Mouse (Mus musculus) heart, postnatal 36 days (tissue): Measurements from ENCODE around the gene Snx19. TPM values are rescaled to one million over a fixed set of nuclear protein-coding genes. Genes with fewer than 3 reads are reported as not detected.

Experiments
- DNase-seq, 2 experiments: peaks; one replicate each; pipeline ENCODE4 v3.0.0; 2021 to 2022
- intact Hi-C: fragments of 180-260 bp; cut with DNase I; formaldehyde crosslinking; loops from one replicate; pipeline ENCODE4 v1.15.1; 2025
- total RNA-seq, 2 experiments: library from RNA; stranded (reverse); gene quantifications; 2 replicates each; pipeline ENCODE4 v1.2.3; 2021

The Snx19 gene
- total RNA-seq = 10 to 100 TPM; 23.5 to 24.2 TPM

DNA sequence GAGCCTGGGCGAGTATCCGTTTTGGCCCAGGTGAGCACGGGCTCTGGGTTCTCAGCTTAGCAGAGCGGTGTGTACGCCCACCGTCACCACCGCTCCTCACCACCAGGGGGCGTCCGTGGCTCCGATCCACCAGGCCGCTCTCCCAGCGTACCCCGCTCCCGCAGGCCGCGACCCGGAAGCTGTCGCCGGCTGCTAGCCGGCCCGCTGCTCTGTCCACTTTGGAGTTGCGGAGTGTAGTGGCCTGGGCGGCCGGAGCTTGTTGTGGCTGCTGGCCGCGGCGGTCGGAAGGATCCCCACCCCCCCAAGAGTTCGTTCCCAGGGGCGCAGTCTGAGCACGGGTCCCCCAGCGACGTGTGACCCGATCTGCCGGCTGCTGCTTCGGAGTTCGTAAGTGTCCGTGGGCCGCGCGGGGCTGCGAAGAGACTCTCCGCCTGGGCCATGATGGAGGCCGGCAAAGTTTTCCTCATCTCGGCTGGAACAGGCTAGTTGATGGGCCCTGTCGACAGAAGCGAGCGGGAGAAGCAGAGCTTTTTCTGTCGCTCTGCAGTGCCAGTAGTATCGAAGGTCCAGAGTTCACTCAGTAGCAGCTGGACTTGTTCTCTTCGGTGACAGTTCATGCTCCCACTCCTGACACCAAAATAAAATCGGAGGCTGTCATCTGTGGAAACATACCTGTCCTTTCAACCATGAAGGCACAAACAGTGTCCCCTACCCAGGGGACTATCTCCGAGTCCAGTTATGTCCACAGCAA lies at the start of gene Snx19:
Gene Snx19, plus strand, starts transcription at position 227 of the 751 bp plus-strand sequence.
- peak; percentile 94 to 97 for DNase-seq
- intact Hi-C loops = loop anchor here (5.0 kb wide), 1 partner anchor 515 kb away; the partner anchor contains the start of gene Adamts8

DNA sequence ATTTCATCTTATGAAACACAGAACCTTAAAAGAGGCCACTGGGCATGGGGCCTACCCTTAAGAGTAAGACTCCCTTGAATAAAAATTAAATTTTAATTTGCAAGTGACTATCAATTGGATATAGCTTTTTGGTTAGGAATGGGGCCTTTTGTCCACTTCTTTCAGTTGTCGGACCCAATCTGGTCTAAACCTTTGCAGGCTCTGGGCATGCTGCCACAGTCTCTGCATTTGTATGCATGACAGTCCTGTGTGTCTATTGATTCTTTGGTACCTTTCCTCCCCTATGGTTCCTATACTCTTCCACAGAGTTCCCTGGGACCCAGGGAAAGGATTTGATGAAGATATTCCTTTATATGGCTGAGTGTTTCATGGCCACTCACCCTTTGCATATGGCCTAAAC lies 26.1 kb upstream of the Snx19 start:
- no peak for DNase-seq
- intact Hi-C loops = no loop called here

GRCm38 (mm10) chr9:30422940-30423339 lies 4.0 kb upstream of the Snx19 start:
- DNase-seq = peak; percentile 27 to 45
- intact Hi-C loops = loop anchor here (1.0 kb wide), 1 partner anchor 762 kb away; no protein-coding TSS in a partner anchor

GRCm38 (mm10) chr9:30425178-30425577 lies 1.7 kb upstream of the Snx19 start:
- DNase-seq = no peak
- intact Hi-C loops = loop anchor here (5.0 kb wide), 1 partner anchor 517 kb away; the partner anchor contains the start of gene Adamts8

DNA sequence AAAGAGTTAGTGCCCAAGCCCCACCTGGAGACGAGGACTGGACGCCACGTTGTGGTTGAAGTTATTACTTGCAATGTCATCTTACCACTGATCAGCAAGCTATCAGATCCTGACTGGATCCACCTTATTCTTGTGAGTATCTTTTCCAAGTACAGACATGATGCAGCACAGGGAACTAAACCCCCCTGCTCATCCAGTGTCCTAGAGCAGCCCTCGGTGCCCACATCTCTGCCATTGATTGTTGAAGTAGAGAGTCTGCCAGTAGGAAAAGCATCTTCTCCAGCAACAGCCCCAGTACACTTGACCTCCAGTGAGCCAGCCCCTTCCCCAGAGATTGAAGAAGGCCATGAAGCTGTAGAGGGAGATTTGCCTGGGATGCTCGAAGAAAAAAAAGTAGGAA lies 1.3 kb downstream of the Snx19 start:
- no peak for DNase-seq
- intact Hi-C loops = loop anchor here (5.0 kb wide), 1 partner anchor 514 kb away; the partner anchor contains the start of gene Adamts8

- DNase-seq = no peak
- intact Hi-C loops = no loop called here
Observed at GRCm38 (mm10) chr9:30430447-30430846, 3.5 kb downstream of the Snx19 start.

DNA sequence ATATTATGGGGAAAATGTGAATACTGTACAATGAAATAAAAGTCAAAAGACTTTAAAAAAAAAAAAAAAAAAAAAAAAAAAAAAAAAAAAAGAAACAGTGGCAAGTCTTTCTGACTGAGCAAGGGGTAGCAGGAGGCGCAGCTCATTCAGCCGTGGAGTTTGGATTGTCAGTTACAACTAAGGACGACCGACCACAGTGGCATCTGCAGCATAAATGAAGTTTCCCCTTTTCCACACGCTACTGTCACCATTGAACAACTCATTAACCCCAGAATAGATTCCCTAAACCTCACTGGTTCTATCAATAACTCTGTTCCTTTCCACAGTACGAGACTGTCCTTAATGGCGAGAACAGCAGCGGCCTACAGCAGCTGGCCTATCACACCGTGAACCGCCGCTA lies 5.0 kb downstream of the Snx19 start:
- DNase-seq = no peak
- intact Hi-C loops = no loop called here

DNA sequence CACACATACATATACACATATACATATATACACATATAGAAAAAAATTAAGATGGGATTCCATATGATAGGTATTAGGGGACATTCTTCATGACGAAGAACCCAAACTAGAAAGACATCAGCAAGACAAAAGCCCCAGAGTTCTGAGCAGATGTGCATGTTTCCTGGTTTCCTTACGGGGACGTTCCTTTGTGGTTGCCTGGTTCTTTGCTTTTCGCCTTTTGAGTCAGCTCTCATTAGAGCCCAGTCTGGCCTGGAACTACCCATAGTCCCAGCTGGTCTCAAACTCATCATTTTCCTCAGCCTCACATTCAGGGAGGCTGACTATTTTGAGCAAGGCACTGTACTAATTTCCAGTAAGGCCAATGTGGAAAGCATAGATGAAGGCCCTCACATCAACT lies 7.0 kb downstream of the Snx19 start:
- DNase-seq = no peak
- intact Hi-C loops = no loop called here

DNA sequence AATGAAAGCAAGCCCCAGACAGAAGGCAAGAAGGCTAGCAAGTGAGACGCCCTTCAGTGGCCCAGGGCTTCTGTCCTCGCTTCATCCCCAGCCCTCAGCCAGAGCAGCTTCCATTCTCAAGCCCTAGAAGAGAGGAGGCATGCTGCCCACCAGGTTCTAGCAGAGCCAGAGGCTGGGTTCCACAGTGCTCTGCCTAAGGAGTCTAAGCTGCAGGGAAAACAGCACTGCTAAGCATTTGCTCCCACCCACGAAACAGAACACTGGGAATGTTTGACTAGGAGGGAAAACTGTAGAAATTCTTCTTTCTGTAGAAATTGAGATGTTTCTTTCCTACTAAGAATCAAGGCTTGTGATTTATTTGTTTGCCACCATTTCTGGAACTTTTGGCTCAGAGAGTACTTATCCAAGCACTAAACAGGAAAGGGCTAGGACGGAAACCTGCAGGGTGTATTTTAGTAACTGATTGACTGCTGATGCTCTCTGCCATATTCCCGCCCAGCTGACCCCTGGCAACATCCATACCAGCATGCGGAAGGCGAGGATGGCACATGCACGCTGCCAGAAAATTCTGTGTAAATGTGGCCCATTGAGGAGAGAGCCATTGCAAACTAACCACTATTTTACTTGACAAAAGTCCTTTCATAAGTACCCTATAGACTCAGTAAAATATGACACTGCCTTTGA lies 9.1 kb downstream of the Snx19 start:
- intact Hi-C loops = no loop called here
- no peak for DNase-seq

- peak; percentile 18 to 27 for DNase-seq
- intact Hi-C loops = loop anchor here (2.0 kb wide), 1 partner anchor 648 kb away; no protein-coding TSS in a partner anchor
Observed at GRCm38 (mm10) chr9:30438505-30438904, 11.6 kb downstream of the Snx19 start.

DNA sequence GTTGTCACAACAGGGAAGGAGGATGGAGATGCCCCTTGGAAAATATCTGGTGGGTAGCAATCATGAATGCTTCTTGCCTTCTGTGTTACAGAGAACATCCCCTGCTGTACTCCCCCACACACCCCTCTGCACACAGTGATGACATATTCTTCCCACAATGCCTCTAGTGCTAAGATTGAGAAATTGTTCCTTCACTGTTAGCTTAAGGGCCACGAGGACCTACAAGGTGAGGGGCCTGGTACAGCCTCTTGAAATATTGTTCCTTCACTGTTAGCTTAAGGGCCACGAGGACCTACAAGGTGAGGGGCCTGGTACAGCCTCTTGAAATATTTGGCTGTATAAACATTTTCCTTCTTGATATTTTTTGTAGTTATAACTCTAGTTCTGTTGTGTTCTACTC lies 14.9 kb downstream of the Snx19 start:
- DNase-seq = no peak
- intact Hi-C loops = no loop called here

DNA sequence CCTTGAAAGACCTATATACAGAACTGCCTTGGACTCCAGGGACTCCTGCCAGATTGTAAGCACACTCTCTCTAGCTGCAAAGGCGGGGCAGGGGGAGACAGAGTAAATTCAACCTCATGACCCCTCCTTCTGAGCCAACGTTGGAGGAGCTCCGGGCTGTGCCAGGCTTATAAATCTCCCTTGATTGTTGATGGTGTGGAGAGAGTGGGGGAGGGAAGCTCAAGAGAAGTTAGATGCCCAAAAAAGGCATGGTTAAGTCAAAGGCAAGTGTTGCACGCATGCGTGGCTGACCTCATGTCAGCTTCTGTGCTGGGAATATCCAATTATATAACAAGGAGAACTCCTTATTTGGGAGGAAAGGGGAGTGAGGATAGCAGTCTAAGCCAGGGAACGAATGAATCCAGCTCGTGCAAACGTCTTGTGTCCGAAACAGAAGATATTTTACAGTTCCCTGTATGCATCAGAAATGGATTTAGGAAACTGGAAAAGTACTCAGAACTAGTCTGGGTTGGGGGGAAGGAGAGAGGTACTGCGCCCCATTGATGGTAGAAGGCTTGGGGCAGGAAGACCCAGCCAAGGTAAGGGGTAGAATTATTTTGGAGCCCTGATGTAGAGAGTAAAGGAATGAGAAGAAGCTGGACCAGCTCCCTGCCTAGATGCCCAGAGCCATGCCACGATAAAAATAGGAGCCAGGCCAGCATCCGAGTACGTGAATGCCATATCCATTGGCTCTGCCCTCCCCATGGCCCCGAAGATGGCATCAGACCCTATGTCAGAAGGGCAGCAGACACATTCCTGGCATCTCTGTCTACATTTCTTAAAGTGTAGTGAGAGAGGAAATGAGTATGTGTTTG lies 18.6 kb downstream of the Snx19 start:
- intact Hi-C loops = no loop called here
- DNase-seq = peak; percentile 41 to 47

- no peak for DNase-seq
- intact Hi-C loops = no loop called here
Observed at GRCm38 (mm10) chr9:30446126-30446525, 19.2 kb downstream of the Snx19 start.

DNA sequence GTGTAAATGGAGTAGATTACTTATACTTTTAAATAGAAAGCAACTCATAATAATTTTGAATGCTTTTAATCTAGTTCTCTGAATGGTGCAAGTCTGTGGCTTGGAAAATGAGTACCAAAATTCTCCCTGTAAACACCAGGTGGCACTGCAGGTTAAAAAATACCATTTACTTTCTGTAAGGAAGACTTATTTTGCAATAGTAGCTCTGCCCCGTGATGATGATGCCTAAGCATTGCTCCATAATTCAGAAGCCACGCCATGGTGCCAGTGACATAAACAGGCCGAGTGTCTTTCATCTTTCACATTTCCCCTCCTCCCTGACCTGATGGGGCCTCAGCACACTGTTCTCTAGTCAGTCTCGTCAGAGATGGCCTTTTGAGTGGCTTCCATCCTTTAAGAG lies 21.6 kb downstream of the Snx19 start:
- peak; percentile 21 to 38 for DNase-seq
- intact Hi-C loops = loop anchor here (1.0 kb wide), 1 partner anchor 32 kb away; no protein-coding TSS in a partner anchor

GRCm38 (mm10) chr9:30449862-30450261 lies 23.0 kb downstream of the Snx19 start:
- no peak for DNase-seq
- intact Hi-C loops = no loop called here

GRCm38 (mm10) chr9:30450834-30451233 lies 23.9 kb downstream of the Snx19 start:
- intact Hi-C loops = no loop called here

DNA sequence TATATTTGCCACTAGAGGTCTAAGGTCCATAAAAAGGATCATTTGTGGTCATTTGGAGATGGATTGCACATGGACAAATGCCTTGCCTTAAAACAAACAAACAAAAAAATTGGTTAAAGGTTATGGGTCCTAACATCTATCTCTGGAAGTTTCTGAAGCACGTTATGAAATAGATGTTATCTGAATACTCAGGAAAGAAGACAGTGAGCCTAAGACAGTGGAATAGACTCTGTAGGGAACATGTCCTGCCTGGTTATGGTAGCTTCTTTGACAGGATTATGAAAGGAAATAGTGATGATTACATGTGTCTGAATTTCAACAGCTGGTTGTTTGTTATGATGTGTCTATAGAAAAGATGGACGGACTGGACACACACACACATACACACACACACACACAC lies 27.6 kb downstream of the Snx19 start:
- intact Hi-C loops = no loop called here
- DNase-seq = no peak

More at GRCm38 (mm10) chr9:30450834-30451233, 23.9 kb downstream of the Snx19 start:
- DNase-seq = no peak

DNA sequence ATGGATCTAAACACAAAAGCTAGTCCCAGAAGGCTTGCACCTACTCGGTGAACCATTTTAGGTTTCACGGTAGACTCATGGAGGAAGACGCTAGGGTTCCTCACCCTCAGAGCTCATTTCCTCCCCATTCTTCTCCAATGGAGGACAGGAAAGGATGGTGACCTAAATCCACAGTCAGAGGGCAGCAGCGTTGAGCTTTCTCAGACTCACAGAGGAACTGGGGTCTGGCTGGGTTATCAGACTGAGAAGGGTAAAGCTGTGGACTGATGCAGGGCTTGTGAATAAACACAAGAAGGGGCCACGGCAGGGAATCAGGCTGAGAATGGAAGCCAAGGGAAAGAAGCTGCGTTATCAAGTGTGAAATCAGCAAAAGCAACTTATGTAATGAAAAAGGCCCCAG lies 29.3 kb downstream of the Snx19 start:
- no peak for DNase-seq
- intact Hi-C loops = no loop called here

DNA sequence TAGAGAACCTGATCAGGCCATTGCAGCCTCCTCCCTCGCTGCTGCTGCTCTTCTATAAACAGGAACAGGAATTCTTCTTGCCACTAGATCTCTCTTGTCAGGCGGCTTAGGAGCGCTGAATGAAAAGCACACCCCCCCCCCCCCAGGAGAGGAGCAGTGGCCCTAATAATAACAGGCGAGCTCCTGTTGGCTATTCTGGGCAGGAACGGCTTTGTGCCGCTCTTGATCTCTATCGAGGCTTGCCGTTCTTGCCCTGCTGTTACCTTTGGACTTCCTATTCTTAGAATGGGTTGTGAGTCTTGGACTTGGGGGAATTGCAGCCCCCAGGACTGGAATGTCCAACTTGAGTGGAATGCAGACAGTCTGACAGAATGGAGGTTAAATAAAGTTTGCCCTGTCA lies 33.6 kb downstream of the Snx19 start:
- DNase-seq = no peak
- intact Hi-C loops = no loop called here

- intact Hi-C loops = no loop called here
Observed at GRCm38 (mm10) chr9:30464661-30465060, 37.8 kb downstream of the Snx19 start.

DNA sequence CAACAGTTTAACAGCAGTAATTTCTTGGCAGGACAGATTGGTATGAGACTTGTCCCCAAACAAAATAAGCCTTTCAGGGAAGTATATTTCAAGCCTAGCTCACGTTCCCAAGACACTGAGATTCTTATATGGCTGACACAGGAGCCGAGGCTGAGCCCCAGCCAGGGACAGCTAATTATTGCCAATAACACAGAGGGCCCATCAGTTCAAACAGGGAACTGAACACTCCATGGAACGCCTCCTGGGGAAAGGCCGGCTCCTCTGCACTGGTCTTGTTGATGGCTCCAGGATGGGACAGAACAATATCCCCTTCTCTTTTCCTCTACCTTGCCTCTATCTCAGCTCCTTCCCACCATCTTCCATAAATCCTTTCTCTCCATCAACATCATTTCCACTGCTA lies 53.1 kb downstream of the Snx19 start:
- intact Hi-C loops = loop anchor here (1.0 to 5.0 kb wide), 6 partner anchors 32 to 602 kb away; no protein-coding TSS in a partner anchor
- DNase-seq = no peak

More at GRCm38 (mm10) chr9:30464661-30465060, 37.8 kb downstream of the Snx19 start:
- no peak for DNase-seq
